Mouse (Mus musculus) CH12.LX (cell line): ENCODE results near the gene Boc.

ENCODE experiments used
- CHD1 ChIP-seq: IDR thresholded peaks from 2 replicates; pipeline ENCODE4 v1.6.1; 2012; ENCODE audit warnings: low read depth, low read length, improper control_type of control experiment, inconsistent platforms
- CHD2 ChIP-seq: IDR thresholded peaks from 2 replicates; pipeline ENCODE4 v1.6.1; 2011; ENCODE audit warnings: low read length, improper control_type of control experiment
- CTCF ChIP-seq, 2 experiments: IDR thresholded peaks in 1 of 2; conservative IDR thresholded peaks in 1 of 2; 2 replicates each; pipeline ENCODE4 v1.5.1; 2011 to 2012; ENCODE audit warnings: low read depth in 2 of 2, low read length in 2 of 2, improper control_type of control experiment in 1 of 2, inconsistent platforms in 1 of 2, mild to moderate bottlenecking in 1 of 2, moderate library complexity in 1 of 2
- E2F4 ChIP-seq: IDR thresholded peaks from 2 replicates; pipeline ENCODE4 v1.6.1; 2011; ENCODE audit warnings: low read depth, low read length, improper control_type of control experiment; ENCODE audit not compliant: insufficient replicate concordance
- ETS1 ChIP-seq: conservative IDR thresholded peaks from 2 replicates; pipeline ENCODE4 v1.6.1; 2012; ENCODE audit warnings: low read depth, mild to moderate bottlenecking, inconsistent platforms, low read length, improper control_type of control experiment, moderate library complexity
- HCFC1 ChIP-seq: IDR thresholded peaks from 2 replicates; pipeline ENCODE4 v1.6.1; 2012; ENCODE audit warnings: low read depth, mild to moderate bottlenecking, inconsistent platforms, low read length, improper control_type of control experiment
- KAT2A ChIP-seq: IDR thresholded peaks from 2 replicates; pipeline ENCODE4 v1.6.1; 2012; ENCODE audit warnings: low read length, improper control_type of control experiment, inconsistent platforms; ENCODE audit not compliant: insufficient replicate concordance
- MAX ChIP-seq: IDR thresholded peaks from 2 replicates; pipeline ENCODE4 v1.6.1; 2011; ENCODE audit warnings: low read length, improper control_type of control experiment
- POLR2A ChIP-seq: IDR thresholded peaks from 2 replicates; pipeline ENCODE4 v1.6.1; 2011; ENCODE audit warnings: low read depth, mild to moderate bottlenecking, improper control_type of control experiment, low read length
- UBTF ChIP-seq: IDR thresholded peaks from 2 replicates; pipeline ENCODE4 v1.6.1; 2012; ENCODE audit warnings: low read depth, mild to moderate bottlenecking, inconsistent platforms, low read length, improper control_type of control experiment, moderate library complexity
- USF1 ChIP-seq: IDR thresholded peaks from 2 replicates; pipeline ENCODE4 v1.6.1; 2014; ENCODE audit warnings: low read depth, mild to moderate bottlenecking, inconsistent platforms, low read length, improper control_type of control experiment

DNA sequence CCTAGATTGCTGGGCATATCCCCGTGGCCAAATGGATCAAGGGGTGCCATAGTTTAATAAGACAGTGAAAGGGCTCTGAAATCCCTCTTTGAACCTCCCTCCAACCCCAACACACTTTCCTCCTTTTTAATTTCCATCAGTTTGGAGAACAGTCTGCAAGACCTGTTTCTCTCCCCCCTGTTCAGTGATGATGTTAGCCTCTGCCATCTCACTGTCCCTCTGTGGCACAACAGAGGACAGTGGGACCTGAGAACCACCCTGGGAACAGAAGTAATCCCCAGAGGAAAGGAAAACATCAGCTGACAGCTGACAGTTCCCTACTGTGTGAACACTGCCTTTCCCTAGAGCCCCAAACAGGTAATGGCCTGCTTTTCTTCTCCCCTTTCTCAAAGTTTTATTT, 1.5 kb upstream of the Boc start:
- no peak for TF ChIP-seq HCFC1
- no peak for TF ChIP-seq UBTF
- TF ChIP-seq POLR2A: no peak
- TF ChIP-seq CTCF (conservative IDR thresholded peaks at IDR 0.05 in 1 of 2, IDR thresholded peaks at IDR 0.05 in 1 of 2; ENCODE audit: low read depth in 2 of 2, low read length in 2 of 2): no peak
- no peak for TF ChIP-seq CHD2
- TF ChIP-seq ETS1: no peak
- TF ChIP-seq E2F4: no peak
- no peak for TF ChIP-seq KAT2A
- no peak for TF ChIP-seq MAX
- TF ChIP-seq USF1: no peak
- no peak for TF ChIP-seq CHD1
